Mouse (Mus musculus) G1E (cell line): ENCODE results near the gene Vegfb.

Experiments
- CTCF ChIP-seq: IDR thresholded peaks from 2 replicates; pipeline ENCODE4 v1.5.1; 2012; ENCODE audit warnings: low read depth, low read length, inconsistent platforms, mixed read lengths
- GATA1 ChIP-seq: IDR thresholded peaks from 2 replicates; pipeline ENCODE4 v1.6.1; 2012; ENCODE audit warnings: borderline replicate concordance, low read length, inconsistent platforms, mixed read lengths
- GATA2 ChIP-seq: IDR thresholded peaks from 2 replicates; pipeline ENCODE4 v1.6.1; 2012; ENCODE audit warnings: low read depth, low read length, inconsistent platforms, borderline replicate concordance
- POLR2AphosphoS5 ChIP-seq: IDR thresholded peaks from 2 replicates; pipeline ENCODE4 v1.6.1; 2012; ENCODE audit warnings: low read depth, low read length, inconsistent platforms; ENCODE audit not compliant: insufficient replicate concordance
- TAL1 ChIP-seq: conservative IDR thresholded peaks from 2 replicates; pipeline ENCODE4 v1.6.1; 2012; ENCODE audit warnings: low read depth, low read length, inconsistent platforms, mixed read lengths

- no peak for TF ChIP-seq CTCF
- TF ChIP-seq TAL1 = no peak
- TF ChIP-seq GATA1 = no peak
- no peak for TF ChIP-seq POLR2AphosphoS5
- no peak for TF ChIP-seq GATA2
Observed at GRCm38 (mm10) chr19:6993011-6993770, 5.7 kb upstream of the Vegfb start.
